Mouse (Mus musculus): ENCODE measurements around the gene Cfap43. TPM values are rescaled to one million over a fixed set of nuclear protein-coding genes. Genes with fewer than 3 reads are reported as not detected.
A peak's percentile ranks its signal among the peaks of the same experiment; 100 is the strongest.

The Cfap43 gene
- 1 to 10 TPM in 1 of 2 experiments, under 1 TPM in 1; 0.34 to 1.2 TPM for total RNA-seq (2021)
- long read RNA-seq, experiment 1, partial matches to known transcripts, result 0 of 1 reads
- long read RNA-seq, experiment 1, other reads (novel, unspliced or antisense), result 1 of 1 reads
- long read RNA-seq, experiment 2, full-length matches to known transcripts, result 1 of 4 reads
- long read RNA-seq, experiment 2, partial matches to known transcripts, result 0 of 4 reads
- long read RNA-seq, experiment 2, other reads (novel, unspliced or antisense), result 3 of 4 reads

GRCm38 (mm10) chr19:47919126-47919965 lies at the start of gene Cfap43, which contains the start of gene Itprip:
Gene Cfap43, minus strand, starts transcription at chr19:47919287.
Gene Itprip, minus strand, starts transcription at chr19:47919299.
- intact Hi-C loops (cut with DNase I), result loop anchor here (5.0 kb wide), 1 partner anchor 37 kb away; no protein-coding TSS in a partner anchor
- peak; percentile 45 to 61 for DNase-seq (ENCODE audit: low spot score in 2 of 2)

- DNase-seq (ENCODE audit: low spot score in 2 of 2), result no peak
- intact Hi-C loops (cut with DNase I), result no loop called here
Measured at GRCm38 (mm10) chr19:47958181-47958580, 39.1 kb upstream of the Cfap43 start.

DNA sequence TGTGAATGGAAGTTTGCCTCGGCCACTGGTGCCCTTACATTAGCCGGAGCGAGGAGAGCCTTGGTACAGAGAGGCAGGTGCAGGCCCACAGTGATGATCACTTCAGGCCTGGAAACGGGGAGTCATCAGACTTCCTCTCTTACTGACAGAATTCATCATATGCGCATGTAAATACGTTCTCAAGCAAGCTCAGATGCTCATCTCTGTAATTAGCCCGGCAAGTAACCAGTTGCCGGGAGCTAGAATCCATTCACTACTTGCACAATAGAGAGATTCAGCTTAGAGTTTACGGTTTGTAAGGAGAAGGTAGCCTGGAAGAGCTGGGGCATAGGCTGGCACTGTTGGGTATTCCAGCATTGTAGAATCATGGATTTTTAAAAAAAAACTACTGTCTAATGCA lies 34.1 kb upstream of the Cfap43 start:
- intact Hi-C loops (cut with DNase I), result no loop called here
- no peak for DNase-seq (ENCODE audit: low spot score in 2 of 2)

- DNase-seq (ENCODE audit: low spot score in 2 of 2), result no peak
- intact Hi-C loops (cut with DNase I), result no loop called here
Measured at GRCm38 (mm10) chr19:47950946-47951345, 31.9 kb upstream of the Cfap43 start.

- intact Hi-C loops (cut with DNase I), result no loop called here
- no peak for DNase-seq (ENCODE audit: low spot score in 2 of 2)
Measured at GRCm38 (mm10) chr19:47946821-47947465, 27.9 kb upstream of the Cfap43 start.

DNA sequence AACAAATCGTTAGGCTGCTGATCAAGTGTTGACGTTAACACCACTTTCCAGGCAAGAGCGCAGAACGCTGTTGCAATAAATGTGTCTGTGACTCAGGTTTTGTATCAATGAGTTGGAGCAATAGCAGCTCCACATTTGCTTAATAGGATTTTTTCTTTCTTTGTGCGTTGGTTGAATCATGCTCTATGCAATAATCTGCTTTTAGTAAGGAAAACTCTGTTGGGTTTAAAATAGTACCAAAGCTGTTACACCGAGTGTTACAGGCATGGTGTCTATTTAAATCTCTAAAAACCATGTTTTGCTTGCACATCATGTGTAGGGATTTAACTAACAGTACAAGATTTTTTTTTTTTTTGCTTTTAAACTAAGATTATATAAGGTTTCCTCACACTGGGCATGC lies 20.3 kb upstream of the Cfap43 start:
- peak in 1 of 2 experiments; percentile 69 for DNase-seq (ENCODE audit: low spot score in 2 of 2)
- intact Hi-C loops (cut with DNase I), result loop anchor here (10.0 kb wide), 1 partner anchor 275 kb away; no protein-coding TSS in a partner anchor

GRCm38 (mm10) chr19:47937443-47938406 lies 18.6 kb upstream of the Cfap43 start, which contains the start of gene Cfap58:
Gene Cfap58, plus strand, starts transcription at chr19:47937675.
- peak; percentile 24 to 54 for DNase-seq (ENCODE audit: low spot score in 2 of 2)
- intact Hi-C loops (cut with DNase I), result loop anchor here (10.0 kb wide), 1 partner anchor 273 kb away; no protein-coding TSS in a partner anchor

DNA sequence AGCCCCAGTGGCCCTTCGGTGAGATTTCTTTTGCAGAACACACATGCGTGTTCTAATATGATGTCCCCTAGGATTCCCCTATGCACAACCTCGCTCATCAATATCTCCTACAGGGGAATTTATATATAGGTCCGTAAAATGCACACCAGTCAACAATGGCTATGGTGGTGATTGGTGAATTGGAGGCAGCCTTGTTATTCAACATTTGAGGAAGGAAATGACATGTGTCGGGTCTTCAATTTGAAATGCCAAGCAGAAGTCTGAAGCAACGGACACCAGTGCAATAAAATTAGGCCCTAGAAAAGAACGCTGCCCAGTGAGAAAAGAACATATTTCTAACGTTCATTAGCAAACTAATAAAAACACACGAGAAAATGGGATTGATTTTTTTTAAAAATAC lies 17.9 kb upstream of the Cfap43 start:
- intact Hi-C loops (cut with DNase I), result loop anchor here (10.0 kb wide), 1 partner anchor 272 kb away; no protein-coding TSS in a partner anchor
- DNase-seq (ENCODE audit: low spot score in 2 of 2), result no peak

- intact Hi-C loops (cut with DNase I), result loop anchor here (10.0 kb wide), 1 partner anchor 272 kb away; no protein-coding TSS in a partner anchor
- DNase-seq (ENCODE audit: low spot score in 2 of 2), result no peak
Measured at GRCm38 (mm10) chr19:47936490-47936889, 17.4 kb upstream of the Cfap43 start.

GRCm38 (mm10) chr19:47935530-47935929 lies 16.4 kb upstream of the Cfap43 start:
- intact Hi-C loops (cut with DNase I), result loop anchor here (10.0 kb wide), 1 partner anchor 271 kb away; no protein-coding TSS in a partner anchor
- DNase-seq (ENCODE audit: low spot score in 2 of 2), result no peak

GRCm38 (mm10) chr19:47934636-47935238 lies 15.7 kb upstream of the Cfap43 start:
- intact Hi-C loops (cut with DNase I), result loop anchor here (10.0 kb wide), 1 partner anchor 270 kb away; no protein-coding TSS in a partner anchor
- DNase-seq (ENCODE audit: low spot score in 2 of 2), result no peak

DNA sequence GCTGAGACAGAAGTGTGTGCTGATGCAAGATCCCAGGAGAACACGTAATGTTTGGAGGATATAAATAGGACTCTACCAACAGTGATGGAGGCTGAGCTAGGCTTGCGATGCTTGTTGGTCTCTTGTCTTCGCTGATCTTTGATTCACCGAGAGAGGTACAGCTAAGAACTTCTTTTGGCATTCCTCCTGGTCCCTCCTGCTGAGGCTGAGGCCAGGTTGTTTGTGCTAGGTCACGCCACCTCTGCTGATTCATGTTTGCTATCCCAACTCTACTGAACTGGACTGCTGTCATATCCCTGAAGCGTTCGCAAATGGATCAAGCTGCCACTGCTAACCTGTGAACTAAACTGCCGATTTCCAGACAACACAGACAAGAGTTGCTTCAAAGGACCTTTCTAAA lies 15.1 kb upstream of the Cfap43 start:
- no peak for DNase-seq (ENCODE audit: low spot score in 2 of 2)
- intact Hi-C loops (cut with DNase I), result loop anchor here (10.0 kb wide), 1 partner anchor 269 kb away; no protein-coding TSS in a partner anchor

- intact Hi-C loops (cut with DNase I), result loop anchor here (1.0 to 10.0 kb wide), 2 partner anchors 50 to 267 kb away; no protein-coding TSS in a partner anchor
- DNase-seq (ENCODE audit: low spot score in 2 of 2), result peak in 1 of 2 experiments; percentile 38
Measured at GRCm38 (mm10) chr19:47931982-47932638, 13.0 kb upstream of the Cfap43 start.

- DNase-seq (ENCODE audit: low spot score in 2 of 2), result no peak
- intact Hi-C loops (cut with DNase I), result no loop called here
Measured at GRCm38 (mm10) chr19:47929043-47929442, 10.0 kb upstream of the Cfap43 start.

DNA sequence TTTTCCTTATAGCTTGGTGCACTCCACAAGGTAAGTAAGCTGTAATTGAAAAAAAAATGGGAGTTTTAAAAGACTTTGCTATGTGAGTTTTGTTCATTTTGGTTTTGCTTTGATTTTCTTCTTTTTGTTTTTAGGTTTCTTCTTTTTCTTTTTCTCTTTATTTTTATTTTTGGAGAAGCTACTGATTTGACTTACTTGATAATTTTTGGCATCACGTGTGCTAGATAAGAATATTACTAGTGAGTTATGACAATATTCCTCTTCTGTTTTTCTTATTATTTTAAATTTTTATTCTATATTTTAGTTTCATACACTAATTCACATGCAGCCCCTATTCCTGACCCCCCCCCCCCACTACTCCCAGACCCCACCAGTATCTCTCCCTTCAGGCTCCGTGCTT lies 7.9 kb upstream of the Cfap43 start:
- intact Hi-C loops (cut with DNase I), result no loop called here
- no peak for DNase-seq (ENCODE audit: low spot score in 2 of 2)

DNA sequence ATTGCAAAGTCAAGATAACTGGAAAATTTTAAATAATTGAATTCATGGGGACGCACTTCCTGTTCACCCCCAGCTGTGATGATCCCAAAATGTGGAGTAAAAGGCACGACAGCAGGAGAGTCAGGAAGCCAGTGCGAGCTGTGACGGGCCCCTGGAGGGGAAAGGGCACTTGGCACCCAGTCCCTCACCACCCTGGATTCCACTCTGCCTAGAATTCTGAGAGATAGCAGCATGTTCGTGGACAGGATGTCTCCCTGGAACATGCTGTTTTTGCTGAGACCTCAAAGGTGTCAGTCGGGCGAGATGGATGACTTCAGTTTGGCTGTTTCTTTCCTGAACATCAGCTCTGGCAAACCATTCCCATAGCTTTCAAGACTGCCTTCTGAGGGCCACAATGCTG lies 6.7 kb upstream of the Cfap43 start:
- intact Hi-C loops (cut with DNase I), result no loop called here
- DNase-seq (ENCODE audit: low spot score in 2 of 2), result no peak

- no peak for DNase-seq (ENCODE audit: low spot score in 2 of 2)
- intact Hi-C loops (cut with DNase I), result loop anchor here (5.0 kb wide), 1 partner anchor 38 kb away; no protein-coding TSS in a partner anchor
Measured at GRCm38 (mm10) chr19:47919966-47920375, 884 bp upstream of the Cfap43 start.

Measured in left cerebral cortex, postnatal 14 days (tissue).